Mouse (Mus musculus): ENCODE data around the gene Trpm1.

The Trpm1 gene

GRCm38 (mm10) chr7:64234310-64234820 is 80.7 kb downstream of the Trpm1 start:
- WGBS = 94% methylated on average over 5 of the region's 5 CpGs

- WGBS = 71% methylated on average over 4 of the region's 4 CpGs
Measured at GRCm38 (mm10) chr7:64236521-64236920, 82.9 kb downstream of the Trpm1 start.

- WGBS = 61% methylated on average over 8 of the region's 8 CpGs
Measured at GRCm38 (mm10) chr7:64237747-64238146, 84.1 kb downstream of the Trpm1 start.

- 91% methylated on average over 7 of the region's 7 CpGs for WGBS
Measured at GRCm38 (mm10) chr7:64238410-64239086, 84.9 kb downstream of the Trpm1 start.

- WGBS = 89% methylated on average over 9 of the region's 9 CpGs
Measured at GRCm38 (mm10) chr7:64239138-64239805, 85.6 kb downstream of the Trpm1 start.

- 63% methylated on average over 4 of the region's 4 CpGs for WGBS
Measured at GRCm38 (mm10) chr7:64239806-64240315, 86.2 kb downstream of the Trpm1 start.

GRCm38 (mm10) chr7:64242424-64242823 is 88.8 kb downstream of the Trpm1 start:
- 82% methylated on average over 4 of the region's 4 CpGs for WGBS

GRCm38 (mm10) chr7:64244371-64244770 is 90.7 kb downstream of the Trpm1 start:
- 85% methylated on average over 6 of the region's 6 CpGs for WGBS

GRCm38 (mm10) chr7:64246713-64247112 is 93.1 kb downstream of the Trpm1 start:
- WGBS = 61% methylated on average over 4 of the region's 4 CpGs

GRCm38 (mm10) chr7:64248352-64248751 is 94.7 kb downstream of the Trpm1 start:
- WGBS = 48% methylated on average over 1 of the region's 1 CpGs

- 74% methylated on average over 4 of the region's 4 CpGs for WGBS
Measured at GRCm38 (mm10) chr7:64249715-64250114, 96.1 kb downstream of the Trpm1 start.

- 91% methylated on average over 7 of the region's 7 CpGs for WGBS
Measured at GRCm38 (mm10) chr7:64250417-64250816, 96.8 kb downstream of the Trpm1 start.

GRCm38 (mm10) chr7:64253736-64254135 is 100.1 kb downstream of the Trpm1 start:
- 75% methylated on average over 3 of the region's 3 CpGs for WGBS

- WGBS = 62% methylated on average over 13 of the region's 13 CpGs
Measured at GRCm38 (mm10) chr7:64265502-64266279, 112.1 kb downstream of the Trpm1 start.

- 93% methylated on average over 4 of the region's 4 CpGs for WGBS
Measured at GRCm38 (mm10) chr7:64266587-64266986, 113.0 kb downstream of the Trpm1 start.

- WGBS = 36% methylated on average over 4 of the region's 4 CpGs
Measured at GRCm38 (mm10) chr7:64271926-64272325, 118.3 kb downstream of the Trpm1 start.

- 72% methylated on average over 4 of the region's 4 CpGs for WGBS
Measured at GRCm38 (mm10) chr7:64275518-64275917, 121.9 kb downstream of the Trpm1 start.

GRCm38 (mm10) chr7:64276921-64277320 is 123.3 kb downstream of the Trpm1 start:
- WGBS = 67% methylated on average over 6 of the region's 6 CpGs

GRCm38 (mm10) chr7:64278526-64278925 is 124.9 kb downstream of the Trpm1 start:
- 83% methylated on average over 1 of the region's 1 CpGs for WGBS

GRCm38 (mm10) chr7:64279548-64279947 is 125.9 kb downstream of the Trpm1 start:
- 86% methylated on average over 3 of the region's 3 CpGs for WGBS

GRCm38 (mm10) chr7:64287414-64288091 is 133.9 kb downstream of the Trpm1 start, which contains the start of gene Mtmr10:
Gene Mtmr10 (plus strand): TSS chr7:64287653.
- under 1% methylated on average over 77 of the region's 77 CpGs for WGBS

Measured in cerebral cortex, adult 2 months (tissue).